Mouse (Mus musculus): Measurements from ENCODE around the gene Nlrp10.

GRCm38 (mm10) chr7:108927043-108927442 is 2.9 kb downstream of the Nlrp10 start:
- TF ChIP-seq CTCF (IDR thresholded peaks at IDR 0.05) (no peak), EP300 (IDR thresholded peaks at IDR 0.05) (no peak)
